Mouse (Mus musculus) gastrocnemius, postnatal 25 days (tissue): ENCODE data around the gene Sec22c. TPM values are rescaled to one million over a fixed set of nuclear protein-coding genes. Genes with fewer than 3 reads are reported as not detected.
A peak's percentile ranks its signal among the peaks of the same experiment; 100 is the strongest.

Experiments used
- DNase-seq: peaks from one replicate; pipeline ENCODE4 v3.0.0; 2022
- total RNA-seq, 2 experiments: library from RNA; stranded (reverse); gene quantifications; 1 replicate in 1 of 2; 2 replicates in 1 of 2; pipeline ENCODE4 v1.2.3; 2021

Gene Sec22c
- total RNA-seq, 2 experiments from 2014 or later: 3.8 to 4.3 TPM

DNA sequence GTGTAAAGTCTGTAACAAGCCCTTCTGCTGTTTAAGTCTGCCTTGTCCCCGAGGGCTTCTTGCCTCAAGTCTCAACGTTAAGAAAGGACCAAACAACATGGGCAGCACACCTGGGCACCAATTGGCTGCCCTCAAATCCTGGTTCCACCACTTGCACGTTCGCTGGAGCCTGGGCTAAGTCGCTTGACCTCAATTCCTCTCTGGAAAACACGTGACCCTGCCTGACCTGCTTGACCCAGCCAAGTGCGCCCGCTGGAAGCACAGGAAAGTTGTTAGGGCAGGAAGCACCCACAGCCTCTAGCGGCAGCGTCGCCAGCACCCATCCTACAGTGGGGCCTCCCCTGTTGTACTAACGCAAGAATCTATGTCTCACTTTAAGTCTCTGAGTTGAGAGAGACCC, 10.6 kb downstream of the Sec22c start:
- no peak for DNase-seq

DNA sequence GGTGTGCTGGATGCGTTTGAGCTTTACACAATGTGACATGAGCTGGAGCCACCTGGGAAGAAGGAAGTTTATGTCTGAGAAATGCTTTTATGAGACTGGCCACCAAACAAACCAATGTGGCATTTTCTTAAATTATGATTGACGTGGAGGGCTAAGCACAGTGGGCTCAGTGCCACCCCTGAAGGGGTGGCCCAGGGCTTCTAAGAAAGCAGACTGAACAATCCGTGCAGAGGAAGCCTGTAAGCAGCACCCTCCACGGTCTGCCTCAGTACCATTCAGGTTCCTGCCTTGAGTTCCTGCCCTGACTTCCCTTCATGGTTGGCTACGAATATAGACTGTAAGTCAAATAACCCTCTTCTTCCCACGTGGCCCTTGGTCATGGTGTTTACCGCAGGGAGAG, 14.6 kb downstream of the Sec22c start:
- no peak for DNase-seq

DNA sequence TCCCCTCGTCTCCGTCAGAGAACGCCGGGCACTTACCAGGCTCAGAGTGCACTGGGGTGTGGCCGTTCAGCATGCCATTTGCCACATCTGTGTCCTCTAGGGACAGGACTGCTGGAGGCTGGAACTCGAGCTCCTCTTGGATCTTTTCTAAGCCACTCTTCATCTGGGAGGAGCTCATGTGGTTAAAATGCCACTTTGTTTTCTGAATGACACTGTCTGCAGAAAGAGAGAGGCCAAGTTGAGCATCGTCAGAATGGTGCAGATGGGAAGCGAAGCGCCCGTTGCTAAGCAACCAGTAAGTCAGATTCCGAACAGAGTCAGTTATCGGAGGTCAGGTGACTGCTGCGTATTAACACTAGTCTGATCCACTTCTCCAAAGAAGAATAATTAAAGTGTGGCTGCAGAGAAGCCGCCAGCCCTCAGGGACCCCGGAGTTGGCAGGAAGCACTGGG, 15.1 kb downstream of the Sec22c start:
- no peak for DNase-seq

DNA sequence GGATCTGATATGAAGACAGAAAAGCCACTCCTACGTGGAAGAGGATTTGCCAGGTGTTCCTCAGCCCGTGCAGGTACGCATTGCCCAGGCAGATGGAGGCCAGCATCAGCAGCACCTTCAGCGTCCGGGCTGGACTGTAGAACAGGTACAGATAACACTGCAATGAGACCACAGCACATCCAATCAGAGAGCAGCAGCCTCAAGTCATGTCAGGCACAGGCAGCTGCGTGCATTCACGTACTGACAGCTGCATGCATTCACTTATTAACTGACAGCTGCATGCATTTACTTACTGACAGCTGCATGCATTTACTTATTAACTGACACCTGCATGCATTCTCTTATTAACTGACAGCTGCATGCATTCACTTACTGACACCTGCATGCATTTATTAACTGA, 20.6 kb downstream of the Sec22c start:
- DNase-seq: no peak

DNA sequence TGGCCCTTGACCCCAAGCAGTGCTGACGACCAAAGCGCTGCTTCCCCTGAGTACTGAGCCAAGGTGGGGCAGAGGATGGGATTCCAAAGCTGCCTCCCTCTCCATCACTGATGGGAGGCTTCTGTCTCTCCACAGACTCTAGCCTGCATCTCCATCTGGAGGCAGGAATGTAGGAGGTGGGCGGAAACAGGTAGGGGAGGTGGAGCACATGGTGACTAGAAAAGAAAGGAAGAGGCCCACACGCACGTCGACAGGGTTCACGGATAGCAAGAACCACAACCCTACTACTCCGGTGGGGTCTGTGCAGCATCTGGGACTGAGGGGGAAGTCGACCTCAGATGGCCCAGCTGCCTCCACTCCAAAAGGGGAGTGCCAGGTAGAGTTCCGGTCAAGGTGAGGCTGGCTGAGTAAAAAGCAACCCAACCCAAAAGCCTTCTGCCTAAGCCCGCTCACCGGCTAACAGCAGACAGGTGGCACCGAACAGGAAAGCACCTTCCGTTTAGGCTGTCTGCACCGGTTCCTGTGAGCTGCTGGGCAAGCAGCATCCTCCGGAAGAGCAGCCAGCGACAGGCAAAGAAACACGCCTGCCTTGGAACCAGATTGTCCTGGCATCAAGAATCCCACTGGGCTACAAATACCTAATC, 23.1 kb downstream of the Sec22c start:
- DNase-seq: no peak

DNA sequence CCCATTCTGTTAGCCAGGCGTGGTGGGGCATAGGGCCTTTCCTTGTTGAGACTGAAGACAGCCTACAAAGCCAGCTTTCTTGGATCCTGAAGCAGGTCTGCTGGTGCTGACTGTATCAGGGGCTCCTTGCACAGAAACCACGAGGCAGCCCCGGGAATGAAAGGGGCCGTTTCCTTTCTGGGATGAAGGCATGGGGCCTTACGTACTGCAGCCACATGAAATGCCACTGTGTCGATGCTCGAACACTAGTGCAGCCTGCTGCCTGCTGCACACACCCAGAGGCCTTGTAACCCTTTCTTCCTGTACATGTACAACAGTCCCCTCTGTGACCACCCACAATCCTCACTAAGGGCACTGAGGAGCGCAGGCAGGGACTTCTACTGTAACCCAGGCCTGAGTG, 24.1 kb downstream of the Sec22c start:
- no peak for DNase-seq

DNA sequence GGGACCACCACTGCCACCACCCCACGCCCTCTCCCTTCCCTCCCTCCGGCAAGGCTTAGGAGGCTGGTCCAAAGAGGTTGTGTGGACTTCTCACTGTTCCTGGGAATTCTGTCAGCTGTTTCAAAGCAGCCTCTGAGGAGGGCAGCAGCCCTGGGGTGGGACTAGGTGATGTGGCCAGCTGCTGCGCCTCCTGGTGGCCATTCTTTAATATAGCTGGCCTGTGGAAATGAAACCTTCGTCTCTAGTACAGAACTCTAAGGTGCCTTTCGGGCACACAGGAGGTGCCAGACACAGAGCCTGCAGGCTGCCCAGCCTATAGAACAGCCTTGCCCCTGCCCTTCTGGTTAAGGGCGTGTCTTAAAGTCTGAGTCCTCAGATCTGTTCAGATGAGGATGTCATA, 25.7 kb downstream of the Sec22c start:
- DNase-seq: peak; percentile 53

DNA sequence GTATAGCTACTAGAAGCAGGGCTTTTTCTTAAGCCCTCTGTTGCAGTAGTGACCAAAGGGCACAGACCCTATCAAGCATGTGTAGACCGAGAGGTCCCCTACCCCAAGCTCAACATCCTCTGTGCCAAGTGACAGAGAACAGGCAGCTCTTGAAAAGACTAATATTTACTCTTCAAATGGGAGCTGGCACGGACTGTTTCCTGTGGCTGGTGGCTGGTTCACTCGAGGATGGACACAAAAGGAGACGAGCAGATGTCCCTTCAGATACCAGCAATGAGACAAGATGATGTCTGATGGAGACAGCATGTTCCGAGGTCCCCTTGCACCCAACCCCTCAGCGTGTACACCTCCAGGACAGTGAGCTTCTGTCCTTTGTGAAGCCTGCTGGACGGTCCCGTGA, 27.8 kb downstream of the Sec22c start:
- no peak for DNase-seq

DNA sequence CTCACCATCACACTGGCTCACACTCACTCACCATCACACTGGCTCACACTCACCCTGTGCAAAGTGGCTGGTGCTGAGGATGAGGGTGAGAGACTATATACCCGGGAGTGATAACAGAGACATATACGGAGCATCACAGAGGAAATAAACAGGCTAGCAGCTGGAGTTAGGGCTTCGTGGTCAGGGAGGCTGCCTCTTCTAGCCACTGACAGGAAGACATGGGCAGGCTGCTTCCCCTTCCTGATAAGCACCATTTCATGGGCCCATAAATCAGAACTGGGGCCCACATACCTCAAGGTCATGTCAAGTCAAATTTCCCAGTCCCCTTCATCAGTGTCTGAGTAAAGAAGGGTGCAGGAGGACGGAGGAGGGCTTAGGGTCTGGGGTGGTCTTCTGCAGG, 28.2 kb downstream of the Sec22c start:
- no peak for DNase-seq

DNA sequence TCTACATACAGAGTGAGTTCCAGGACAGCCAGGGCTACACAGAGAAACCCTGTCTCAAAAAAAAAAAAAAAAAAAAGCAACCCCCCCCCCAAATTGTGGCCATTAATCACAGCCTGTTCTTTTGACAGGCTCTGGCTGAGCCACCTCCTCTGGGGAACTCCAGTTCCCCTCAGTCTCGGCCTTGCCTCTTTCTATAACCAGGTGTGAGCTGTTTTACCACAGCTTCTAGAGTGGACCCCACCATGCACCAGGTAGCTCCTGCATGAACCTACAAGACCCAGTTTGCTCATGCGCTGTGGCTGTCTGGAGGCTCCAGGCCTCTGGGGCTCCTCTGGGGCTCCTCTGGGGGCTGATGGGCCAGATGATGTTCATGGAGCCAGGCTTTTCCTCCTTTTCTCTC, 29.7 kb downstream of the Sec22c start:
- no peak for DNase-seq

DNA sequence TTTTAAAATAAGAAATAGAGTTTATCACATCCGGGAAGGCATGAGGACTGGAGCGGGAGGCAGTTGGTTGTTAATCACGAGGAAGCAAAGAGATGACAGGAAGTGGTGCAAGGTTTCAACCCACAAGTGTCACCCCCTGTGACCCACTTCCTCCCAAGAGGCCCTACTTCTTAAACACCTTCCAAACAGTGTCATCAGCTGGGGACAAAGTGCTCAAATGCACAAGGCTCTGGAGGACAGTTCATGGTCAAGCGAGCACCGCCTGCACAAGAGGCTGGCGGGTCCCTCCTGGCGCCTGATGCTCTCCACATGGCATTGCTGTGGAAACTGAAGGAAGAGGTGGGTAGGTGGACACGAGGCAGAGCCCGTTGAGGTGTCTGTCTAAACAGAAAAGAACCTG, 30.3 kb downstream of the Sec22c start:
- no peak for DNase-seq

DNA sequence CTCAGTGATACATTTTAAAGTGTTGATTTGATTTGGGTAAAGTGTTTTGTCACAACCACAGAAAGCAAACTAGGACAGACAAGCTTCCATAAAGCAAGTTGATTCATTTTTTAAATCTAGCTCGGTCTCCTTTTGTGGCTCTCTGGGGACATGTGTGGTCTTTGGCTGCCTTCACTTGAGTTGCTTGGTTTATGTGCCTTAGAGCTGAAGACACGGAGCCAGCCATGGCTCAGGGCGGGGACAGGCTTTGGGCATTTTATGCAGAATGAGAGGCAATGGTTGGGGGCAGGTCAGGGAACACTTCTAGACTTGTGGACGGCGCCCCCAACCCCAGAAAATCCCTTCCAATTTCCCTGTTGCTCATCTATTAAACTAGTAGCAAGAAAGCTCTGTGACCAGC, 31.6 kb downstream of the Sec22c start:
- no peak for DNase-seq

DNA sequence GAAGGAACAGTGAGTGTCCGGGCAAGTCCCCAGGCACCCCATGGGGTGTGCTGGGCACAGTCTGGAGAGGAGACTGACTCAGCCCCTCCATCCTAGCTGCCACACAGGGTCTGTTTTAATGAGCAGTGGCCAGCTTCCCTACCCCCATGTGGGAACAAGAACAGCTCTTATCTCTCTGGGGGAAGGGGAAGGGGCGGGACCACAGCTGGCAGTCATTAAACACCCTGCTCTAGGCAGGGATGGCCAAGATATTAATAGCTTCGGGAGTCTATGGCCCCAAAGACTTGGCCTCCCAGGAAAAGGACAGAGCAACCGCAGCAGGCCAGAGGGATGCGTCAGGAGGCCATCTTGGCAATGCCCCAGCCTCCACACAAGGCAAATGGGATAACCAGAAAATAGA, 33.0 kb downstream of the Sec22c start:
- peak; percentile 70 for DNase-seq

DNA sequence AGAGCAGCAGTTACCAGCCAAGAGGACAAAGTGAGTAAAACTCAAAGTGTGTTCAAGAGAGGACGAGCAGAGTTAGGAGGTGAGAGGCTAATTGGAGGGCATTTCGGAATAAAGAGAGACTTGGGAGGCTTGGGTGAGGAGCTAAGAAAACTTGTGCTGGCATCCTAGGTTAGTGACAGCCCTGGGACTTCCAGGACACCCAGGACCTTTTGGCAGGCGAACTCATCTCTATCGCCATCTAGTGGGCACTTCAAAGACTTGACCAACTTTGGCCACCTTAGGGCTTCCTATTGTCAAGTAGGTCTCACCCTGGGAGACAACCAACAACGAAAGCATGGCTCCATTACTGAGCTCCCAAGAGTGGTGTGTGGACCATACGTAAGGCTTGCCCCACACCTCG, 34.0 kb downstream of the Sec22c start:
- DNase-seq: no peak

DNA sequence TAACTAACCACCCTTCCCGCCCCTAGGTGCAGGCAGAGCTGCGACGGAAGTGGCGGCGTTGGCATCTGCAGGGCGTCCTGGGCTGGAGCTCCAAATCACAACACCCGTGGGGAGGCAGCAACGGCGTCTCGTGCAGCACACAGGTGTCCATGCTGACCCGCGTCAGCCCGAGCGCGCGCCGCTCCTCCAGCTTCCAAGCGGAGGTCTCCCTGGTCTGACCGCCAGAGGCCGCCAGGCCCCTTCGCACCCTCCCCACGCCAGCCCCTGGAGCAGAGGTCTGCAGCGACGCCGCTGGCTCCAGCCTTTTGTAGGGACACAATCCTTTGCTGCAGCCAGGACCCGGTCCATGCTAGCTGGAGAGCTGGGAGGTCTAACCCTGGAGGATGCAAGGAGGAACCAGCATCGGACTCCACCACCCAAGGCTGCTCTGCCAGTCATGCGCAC, 35.9 kb downstream of the Sec22c start:
- peak; percentile 58 for DNase-seq

DNA sequence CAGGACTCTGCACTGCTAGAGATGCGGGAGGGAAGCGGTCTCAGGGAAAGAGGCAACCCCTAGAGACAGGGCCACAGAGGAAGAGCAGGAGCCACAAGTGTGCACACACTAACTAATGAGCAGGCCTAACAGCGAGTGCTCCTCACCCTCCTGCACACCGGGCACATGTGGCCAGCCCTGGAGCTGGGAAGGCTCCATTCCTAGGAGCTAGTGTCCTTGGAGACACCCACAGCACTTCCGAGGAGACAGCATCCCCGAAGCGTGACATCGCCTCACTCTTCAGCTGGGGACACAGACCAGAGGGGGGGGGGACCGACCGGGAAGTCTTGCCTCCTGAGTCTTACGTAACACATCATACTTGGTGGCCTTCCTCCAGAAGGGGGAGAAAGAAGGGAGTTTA, 37.5 kb downstream of the Sec22c start:
- DNase-seq: no peak

DNA sequence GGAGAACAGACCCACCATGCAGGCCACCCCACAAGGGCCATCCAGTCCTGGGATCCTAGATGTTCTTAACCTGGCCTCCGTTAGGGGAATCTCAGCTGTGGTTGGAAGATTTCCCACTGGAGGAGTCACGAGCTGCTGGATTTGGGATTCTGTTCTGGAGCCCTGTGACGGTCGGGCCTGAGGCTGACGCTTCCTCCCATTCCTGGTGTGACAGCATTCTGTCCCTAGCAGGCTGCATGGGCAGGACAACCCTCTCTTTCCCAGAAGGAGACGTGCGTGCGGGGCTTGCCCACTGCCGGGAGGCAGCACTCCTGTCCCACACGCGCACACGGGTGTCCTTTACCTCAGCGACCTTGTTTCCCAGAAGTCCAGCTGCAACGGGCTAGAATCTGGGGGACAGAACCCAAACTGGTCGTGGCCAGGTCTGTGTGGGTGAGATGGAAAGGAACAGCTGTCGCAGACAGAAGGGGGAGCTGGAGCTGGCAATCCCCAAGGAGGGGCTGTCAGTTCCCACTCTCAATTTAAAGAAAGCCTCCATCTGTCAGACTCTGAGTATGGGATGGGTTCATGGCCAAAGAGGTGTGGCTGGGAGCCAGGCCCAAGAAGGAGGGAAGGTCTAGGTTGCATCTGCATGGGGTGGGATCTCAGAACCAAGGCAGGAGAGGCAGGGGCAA, 38.2 kb downstream of the Sec22c start:
- no peak for DNase-seq

DNA sequence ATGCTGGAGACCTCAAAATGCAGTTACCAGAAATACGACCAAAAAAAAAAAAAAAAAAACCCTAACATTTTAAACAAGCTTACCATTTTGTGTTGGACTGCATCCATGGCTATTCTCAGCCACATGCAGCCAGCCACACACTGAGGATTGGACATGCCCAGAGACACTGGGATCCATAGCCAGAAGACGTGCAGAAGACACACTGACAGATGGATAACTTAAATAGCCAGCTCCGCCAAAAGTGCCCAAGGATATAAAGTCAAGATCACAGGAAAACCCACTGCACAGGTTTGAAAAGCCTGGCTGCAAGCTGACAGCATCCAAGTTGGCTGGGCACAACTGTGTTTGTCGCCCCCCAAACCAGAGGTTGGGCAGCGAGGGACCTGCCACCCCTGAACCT, 41.2 kb downstream of the Sec22c start:
- no peak for DNase-seq

DNA sequence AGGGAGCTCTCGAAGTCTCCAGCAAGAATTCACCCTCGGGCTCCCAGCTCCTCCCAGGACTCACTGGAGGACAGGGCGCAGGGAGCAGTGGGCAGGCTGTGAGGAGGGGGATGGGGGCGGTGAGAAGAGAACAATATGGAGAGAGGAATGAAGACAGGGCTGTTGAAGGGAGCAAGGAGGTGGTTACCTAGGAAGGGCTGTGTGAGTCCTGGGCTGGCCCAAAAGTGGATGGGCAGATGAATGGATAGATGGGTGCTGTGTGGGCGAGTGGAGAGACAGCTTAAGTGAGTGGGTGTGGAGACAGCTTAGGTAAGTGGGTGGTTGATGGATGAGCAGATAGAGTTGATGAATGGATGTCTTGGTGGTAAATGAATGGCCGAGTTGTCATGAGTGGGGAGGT, 41.8 kb downstream of the Sec22c start:
- no peak for DNase-seq

DNA sequence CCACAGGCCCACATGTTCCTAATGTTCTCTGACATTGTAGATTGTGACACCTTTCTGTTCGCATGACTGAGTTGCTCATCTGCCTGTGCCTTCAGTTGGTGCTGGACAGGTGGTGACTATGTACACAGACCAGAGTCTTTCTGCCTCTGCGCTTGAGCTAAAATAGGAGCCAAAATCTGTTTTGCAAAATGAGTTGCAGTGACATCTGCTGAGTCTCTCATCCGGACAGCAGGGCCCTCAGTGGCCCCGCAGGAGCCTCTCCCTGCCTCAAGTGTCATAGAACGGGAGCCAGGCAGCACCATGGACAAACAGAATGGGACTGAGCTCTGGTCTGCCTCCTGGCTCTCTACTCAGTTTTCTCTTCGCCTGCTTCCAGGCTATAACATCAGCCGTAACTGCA, 45.5 kb downstream of the Sec22c start:
- no peak for DNase-seq

DNA sequence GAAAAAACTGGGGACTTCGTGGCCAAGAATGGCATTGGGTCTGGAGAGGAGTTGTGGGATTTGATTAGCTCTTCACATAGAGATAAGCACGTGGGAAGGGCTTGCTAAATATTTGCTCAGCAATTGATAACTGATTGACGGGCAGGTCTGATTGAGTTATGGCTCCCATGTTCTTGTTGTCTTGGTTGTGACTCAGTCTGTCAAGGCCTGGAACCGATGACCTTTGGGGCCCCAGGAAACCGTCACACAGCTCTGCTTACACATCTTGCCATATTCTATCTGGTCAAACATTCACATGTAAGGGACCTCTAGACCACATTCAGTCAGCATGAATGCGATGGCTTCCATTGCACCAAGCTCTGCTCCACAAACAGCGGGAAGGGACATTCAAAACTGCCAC, 47.0 kb downstream of the Sec22c start:
- no peak for DNase-seq

DNA sequence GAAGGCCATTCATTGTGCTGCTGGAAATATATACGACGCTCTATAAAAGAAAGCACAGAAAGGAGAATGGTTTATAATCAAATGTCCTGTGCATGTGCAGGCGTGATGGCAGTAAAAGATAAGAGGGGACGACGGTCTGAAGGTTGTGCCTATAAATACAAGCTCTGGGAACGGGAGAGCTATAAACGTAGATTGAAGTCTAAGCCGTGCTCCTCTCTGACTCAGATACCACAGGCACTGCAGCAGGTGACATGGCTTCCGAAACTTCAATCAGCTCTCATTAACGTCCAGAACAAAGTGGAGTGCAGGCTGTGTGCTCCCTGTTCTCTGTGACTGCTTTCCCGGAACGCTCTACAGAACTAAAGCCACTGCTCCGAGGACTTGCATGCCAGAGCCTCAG, 48.1 kb downstream of the Sec22c start:
- no peak for DNase-seq

DNA sequence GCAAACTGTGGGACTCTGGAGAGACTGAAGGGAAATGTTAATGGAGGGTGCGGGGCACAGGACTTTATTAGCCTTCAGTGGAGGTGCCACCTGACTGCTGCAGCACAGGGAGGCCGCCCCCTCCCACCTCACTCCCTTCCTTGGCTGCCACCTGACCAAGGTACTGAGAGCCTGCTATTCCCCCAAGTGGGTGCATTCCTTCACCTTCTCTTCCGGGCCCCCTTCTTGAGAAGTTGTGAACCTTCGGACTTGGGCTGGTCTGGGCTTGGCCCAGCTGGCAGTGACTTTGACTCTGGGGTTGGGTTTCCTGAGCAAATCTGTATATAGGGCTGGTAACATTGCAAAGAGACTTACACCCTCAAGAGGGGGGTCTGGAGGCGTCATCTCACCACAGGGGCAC, 49.0 kb downstream of the Sec22c start:
- no peak for DNase-seq

DNA sequence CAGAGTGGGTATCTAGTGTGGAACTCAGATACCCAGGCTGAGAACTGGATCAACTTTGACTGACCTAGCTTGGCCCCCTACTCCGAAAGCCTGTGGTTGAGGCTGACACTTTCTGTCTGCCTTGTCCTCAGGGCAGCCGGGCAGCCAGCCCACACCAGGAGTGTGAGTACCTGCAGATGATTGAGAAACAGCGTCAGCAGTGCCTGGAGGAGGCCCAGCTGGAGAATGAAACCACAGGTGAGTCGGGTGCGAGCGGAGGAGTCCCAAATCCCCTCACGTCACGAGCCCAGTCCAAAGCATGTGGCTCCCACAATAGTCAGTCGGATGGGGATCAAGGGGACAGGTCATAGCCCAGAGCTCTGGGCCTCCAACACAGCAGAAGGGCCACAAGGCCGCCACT, 51.6 kb downstream of the Sec22c start:
- no peak for DNase-seq
